Mouse (Mus musculus) cerebellum, postnatal 14 days (tissue): ENCODE measurements around the gene Top3a.

ENCODE experiments used
- DNase-seq, 2 experiments: peaks; one replicate each; pipeline ENCODE4 v3.0.0; 2021; ENCODE audit warnings: mixed read lengths in 2 of 2

Top3a gene

DNA sequence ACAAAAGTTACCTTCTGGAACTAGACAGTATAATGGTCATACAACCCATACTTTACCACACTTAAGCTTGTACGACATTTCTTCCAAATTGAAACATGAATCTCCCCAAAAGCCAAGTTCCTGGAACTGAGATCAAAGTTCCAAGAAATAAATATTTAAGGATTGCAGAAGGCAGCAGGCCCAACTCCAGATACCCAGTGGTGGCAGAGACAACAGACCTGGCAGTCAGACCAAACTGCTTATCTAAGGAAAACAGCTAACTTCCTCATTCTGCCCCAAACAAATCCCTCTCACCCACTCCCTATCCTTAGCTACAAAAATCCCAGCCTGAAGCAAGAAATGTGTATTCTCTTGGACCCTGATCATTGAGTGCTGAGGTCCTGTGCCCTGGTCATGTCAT is 2.3 kb downstream of the Top3a start:
- no peak for DNase-seq

DNA sequence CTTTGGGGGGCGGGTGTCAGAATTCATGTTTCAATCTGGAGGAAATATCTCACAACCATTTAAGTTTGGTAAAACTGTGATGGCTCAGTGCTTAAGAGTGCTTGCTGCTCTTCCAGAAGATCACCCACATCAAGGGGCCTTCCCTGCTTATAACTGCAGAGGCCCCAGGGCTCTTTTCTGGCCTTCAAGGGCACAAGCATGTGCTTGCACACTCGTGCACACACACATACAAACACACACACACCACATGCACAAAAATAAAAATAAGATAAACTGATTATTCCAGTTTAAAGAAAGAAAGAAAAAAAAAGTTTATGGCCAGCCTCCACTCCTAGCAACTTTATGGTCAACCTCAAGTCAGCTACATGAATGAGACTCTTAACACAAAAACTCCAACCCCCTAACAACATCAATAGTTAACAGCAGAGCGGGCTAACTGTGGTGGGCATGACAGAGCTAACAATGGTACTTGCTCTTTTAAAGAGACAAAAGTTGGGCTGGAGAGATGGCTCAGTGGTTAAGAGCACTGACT is 2.9 kb downstream of the Top3a start:
- no peak for DNase-seq

- DNase-seq: no peak
Observed at GRCm38 (mm10) chr11:60772161-60772560, 5.0 kb downstream of the Top3a start.

- no peak for DNase-seq
Observed at GRCm38 (mm10) chr11:60770776-60771175, 6.4 kb downstream of the Top3a start.

- no peak for DNase-seq
Observed at GRCm38 (mm10) chr11:60769322-60769721, 7.8 kb downstream of the Top3a start.

DNA sequence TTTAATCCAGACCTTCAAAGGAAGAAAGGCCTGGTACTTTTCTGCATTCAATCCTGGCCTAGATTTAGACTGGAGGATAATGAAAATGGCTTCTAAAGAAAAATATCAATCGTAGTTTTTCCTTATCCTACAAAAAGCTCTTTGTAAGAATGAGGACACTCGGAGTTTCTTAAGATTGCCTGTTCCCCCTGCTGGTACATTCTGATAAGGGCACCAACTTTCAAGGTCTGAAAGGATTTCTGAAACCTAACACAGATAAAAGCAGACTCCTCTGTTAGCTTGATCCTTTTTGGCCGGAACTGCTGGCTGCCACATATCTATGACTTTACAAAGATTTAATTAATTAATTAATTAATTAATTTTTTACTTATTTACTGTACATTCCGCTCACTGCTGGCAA is 10.2 kb downstream of the Top3a start:
- no peak for DNase-seq

DNA sequence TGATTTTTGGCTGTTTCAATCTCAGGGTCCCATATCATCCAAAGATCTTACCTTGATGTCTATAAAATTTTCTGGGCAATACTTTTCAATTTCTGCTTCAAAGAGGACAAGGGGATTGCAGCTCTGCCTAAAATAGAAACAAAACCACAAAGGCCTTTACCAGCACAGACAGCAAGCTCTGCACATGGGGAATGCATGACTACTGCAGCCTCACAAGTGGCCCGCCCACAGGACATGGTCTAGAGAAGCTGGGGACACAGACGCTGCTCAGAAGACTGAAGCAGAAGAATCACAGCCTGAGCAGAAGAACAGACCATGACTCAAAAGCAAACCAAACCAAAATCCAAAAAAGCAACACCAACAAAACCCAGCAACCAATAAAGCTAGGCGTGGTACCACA is 15.5 kb downstream of the Top3a start:
- no peak for DNase-seq

DNA sequence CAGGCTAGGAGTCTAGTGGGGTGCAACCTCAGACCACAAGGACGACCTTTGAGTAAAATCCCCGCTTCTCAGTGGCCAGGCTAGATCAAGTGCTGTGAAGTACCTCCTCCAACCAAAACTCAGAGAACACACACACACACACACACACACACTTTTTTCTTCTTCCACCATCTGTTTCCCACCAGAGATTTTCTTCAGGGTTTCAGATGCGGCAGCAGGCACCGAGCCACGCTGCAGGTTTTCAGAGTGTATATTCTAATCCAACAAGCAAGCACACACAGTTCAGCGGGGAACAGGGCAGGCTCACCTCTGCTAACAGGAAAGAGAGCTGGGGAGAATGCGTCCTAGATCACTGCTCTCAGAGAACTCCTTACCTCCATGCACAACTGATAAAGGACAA is 21.6 kb downstream of the Top3a start:
- no peak for DNase-seq

DNA sequence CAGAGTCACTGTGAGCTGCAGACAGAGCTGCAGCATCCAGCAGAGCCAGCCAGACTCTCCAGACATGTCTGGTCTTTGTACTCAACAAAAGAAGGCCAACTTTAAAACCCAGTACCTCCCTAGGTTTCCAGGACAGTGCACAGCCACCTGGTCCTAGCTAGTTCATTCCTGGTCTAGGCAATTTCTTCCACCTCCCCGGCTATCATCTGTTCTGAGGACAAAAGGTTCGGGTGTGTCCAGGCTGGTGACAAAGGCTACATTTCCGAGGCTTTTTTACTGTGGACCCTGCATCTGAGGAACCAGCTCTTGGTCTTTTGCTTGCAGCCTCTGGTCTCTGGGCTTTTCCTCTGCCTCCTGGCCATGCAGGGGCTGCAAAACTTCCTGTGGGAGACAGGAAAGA is 36.8 kb downstream of the Top3a start:
- DNase-seq: no peak

DNA sequence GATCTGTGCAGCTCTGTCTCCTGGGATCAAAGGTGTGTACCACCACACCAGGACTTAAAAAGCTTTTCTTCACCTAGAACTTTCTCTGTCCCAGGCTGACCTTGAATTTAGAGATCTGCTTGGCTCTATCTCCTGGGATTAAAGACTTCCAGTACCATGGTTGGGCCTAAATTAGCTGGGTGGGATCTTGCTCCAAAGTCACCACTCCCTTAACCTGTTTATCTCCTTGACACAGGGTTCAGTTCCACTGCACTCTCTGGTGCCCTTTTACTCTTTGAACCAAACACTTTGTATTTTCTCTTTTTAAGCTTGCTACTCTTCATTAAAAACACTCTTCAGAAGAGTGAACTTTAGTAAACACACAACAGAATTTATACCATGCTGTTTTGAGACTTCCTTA is 39.7 kb downstream of the Top3a start:
- no peak for DNase-seq

DNA sequence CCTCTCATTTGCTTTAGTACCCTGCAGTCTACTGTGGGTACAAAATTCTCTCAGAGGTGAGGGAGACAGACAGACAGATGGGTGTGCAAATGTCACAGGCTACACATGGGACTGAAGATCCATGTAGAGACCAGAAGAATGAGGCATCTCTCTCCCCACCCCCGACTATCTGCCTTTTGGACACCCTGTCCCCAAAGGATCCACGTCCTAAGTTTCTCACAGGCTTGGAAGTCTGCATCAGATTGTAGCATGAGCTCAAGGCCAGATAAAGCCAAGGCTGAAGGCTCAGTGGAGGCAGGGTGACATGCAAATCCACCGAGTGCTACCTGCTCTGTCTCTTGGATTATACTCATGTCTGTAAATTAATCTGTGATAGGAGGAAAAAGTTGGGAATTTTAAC is 40.7 kb downstream of the Top3a start:
- DNase-seq: no peak

DNA sequence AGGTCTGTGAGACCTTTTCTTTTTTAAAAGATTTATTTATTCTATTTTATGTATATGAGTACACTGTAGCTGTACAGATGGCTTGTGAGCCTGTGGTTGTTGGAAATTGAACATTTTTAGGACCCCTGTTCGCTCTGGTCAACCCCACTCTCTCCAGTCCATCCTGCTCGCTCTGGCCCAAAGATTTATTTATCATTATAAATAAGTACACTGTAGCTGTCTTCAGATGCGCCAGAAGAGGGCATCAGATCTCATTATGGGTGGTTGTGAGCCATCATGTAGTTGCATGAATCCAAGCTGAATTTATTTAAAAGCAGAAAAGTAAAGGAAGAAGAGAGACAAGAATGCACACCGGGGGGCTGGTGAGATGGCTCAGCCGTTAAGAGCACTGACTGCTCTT is 42.0 kb downstream of the Top3a start:
- DNase-seq: no peak

GRCm38 (mm10) chr11:60734206-60734605 is 43.0 kb downstream of the Top3a start:
- DNase-seq: no peak

DNA sequence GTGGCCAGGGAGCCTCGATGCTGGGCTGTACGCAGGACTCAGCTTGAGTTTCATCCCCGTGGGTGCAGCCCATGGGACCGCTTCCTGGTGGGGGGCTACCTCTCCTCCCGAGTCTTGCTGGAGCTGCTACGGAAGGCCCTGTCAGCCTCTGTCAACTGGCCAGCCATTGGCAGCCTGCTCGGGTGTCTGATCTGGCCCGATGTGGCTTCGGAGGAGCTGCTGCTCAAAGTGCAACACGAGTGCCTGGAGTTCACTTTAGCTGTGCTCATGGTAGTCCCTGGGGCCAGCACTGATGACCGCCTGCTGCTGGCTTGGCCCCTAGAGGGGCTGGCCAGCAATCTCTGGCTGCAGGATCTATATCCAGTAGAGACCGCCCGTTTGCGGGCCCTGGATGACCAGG is 45.9 kb downstream of the Top3a start:
- DNase-seq: no peak

DNA sequence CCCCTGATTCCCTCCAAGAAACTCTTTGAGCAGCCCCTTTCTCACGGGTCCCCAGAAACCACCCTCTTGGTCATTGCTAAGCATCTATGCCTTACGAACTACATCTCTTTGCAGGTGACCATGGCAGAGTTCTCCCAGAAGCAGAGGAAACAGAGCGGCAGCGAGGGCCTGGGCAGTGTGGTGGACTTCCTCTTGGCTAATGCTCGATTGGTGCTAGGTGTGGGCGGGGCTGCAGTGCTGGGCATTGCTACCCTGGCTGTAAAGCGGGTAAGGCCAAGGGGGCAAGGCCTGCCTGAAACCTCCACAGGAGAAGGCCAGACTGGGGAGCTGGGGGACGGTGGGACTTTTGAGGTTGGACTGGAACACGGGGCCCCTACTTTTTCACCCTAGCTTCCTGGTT is 47.0 kb downstream of the Top3a start:
- no peak for DNase-seq

DNA sequence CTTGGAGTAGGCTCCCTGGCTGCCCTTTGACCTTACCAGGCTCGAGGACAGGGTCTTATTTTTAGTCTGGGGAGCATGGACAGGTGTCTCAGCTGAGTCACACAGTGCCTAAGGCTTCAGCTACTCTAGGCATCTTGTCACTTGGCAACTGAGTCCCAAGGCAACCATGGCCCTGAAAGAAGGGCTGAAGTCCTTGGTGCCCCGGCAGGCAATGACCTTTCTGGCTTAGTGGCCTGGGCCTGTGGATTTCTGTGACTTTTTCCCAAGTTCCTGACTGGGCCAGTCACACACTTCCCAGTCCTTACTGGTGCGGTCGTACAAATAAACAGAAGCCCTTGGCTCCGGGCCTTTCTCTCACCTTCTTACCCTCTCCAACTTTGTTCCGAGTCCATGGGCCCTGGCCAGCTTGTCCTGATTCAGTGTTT is 47.9 kb downstream of the Top3a start:
- no peak for DNase-seq

DNA sequence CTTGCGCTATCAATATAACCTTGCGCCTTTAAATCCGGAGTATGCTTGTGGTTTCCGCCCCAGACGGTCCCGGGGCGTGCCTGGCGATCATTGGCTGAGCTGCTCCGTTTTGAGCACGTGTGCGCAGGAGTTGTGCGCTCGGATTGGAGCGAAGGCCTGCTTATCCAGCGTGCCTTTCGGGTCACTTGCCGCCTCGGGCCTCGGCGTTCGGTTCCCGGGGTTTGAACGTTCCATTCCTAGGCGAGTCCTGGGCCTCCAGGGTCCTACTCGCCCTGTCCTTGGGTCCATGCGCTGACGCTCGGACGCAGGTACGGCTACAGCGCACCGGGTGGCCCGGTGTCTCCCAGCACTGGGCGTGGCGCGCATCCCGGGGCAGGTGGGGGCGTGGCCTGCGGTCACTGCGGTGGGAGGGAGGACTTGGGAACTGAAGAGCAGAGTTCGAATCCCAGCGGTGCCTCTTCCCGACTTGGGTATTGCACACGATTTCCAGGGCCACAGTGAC is 48.9 kb downstream of the Top3a start, which contains the start of gene Mief2:
Gene Mief2, plus strand, starts transcription at position 139 of the 502 bp plus-strand sequence.
- DNase-seq: peak; percentile 95

GRCm38 (mm10) chr11:60727392-60728140 is 49.6 kb downstream of the Top3a start:
- peak in 1 of 2 experiments; percentile 41 for DNase-seq

GRCm38 (mm10) chr11:60726601-60727391 is 50.4 kb downstream of the Top3a start, which contains the start of gene Flii:
Gene Flii (minus strand): TSS chr11:60727263.
- peak; percentile 84 to 86 for DNase-seq

DNA sequence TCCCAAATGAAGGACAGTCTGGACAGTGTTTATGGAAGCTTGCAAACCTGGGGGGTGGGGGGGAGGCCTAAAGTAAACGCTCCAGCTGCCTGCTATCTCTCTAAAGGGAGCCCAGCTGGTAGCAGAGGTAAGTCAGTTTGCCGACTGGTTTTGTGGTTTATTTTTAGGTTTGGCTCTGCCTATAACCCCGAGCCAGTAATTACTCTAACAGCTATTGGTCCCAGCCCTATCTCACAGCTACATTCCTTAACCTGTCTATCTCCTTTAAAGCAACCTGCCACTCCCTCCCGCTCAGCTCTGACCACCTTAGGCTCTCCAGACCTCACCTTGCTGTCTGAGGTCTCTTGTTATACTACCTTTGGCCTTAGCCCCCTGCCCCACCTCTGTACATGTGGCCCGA is 57.9 kb downstream of the Top3a start:
- DNase-seq: no peak

DNA sequence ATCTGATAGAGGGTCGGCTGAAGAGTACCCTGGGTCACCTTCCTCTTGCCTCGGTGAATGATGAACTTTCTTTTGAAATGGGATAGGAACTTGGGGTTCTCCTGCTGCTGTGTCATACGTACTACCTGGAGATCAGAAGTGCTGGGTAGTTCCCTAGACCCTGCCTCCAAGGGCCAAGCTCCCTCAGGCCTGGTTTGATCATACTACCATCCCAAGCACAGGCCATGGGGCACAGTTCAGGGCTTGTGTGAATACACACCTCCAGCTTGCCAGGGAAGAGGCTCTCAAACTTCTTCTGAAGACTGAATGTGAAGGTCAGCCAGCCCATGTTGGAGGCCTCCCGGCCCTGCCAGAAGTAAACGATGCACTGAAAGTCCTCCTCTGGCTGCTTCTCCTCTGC is 61.3 kb downstream of the Top3a start:
- DNase-seq: no peak

DNA sequence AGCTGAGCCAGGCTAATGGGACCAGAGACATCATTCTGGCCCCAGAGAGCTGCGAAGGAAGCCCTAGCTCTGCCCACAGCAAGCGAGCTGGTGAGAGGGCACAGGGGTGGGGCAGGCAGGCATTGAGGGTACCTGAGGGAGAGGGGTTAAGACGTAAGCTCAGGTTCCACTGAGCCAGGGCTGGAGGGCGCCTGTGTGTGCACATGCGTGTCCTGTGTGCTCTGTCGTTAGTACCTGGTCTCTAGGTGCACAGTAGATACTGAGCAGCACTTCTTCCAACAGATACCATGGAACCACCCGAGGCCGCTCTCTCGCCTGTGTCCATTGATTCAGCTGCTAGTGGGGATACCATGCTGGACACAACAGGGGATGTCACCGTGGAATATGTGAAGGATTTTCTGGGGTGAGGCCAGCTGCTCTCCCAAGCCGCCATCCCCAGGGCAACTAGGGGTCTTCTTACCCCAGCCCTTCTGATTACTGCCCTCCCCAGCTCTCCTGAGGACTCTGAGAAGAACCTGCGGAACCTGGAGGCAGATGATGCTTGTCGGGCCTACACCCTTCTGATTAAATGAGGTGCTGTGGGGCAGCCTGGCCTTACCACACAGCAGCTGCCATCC is 64.4 kb downstream of the Top3a start:
- DNase-seq: peak in 1 of 2 experiments; percentile 2

GRCm38 (mm10) chr11:60712040-60712439 is 65.1 kb downstream of the Top3a start:
- DNase-seq: peak in 1 of 2 experiments; percentile 1
